Mouse (Mus musculus) gastrocnemius, postnatal 36 days (tissue): Measurements from ENCODE around the gene Epha1. TPM values are rescaled to one million over a fixed set of nuclear protein-coding genes. Genes with fewer than 3 reads are reported as not detected.

Experiments
- DNase-seq, 2 experiments: peaks; one replicate each; pipeline ENCODE4 v3.0.0; 2022
- intact Hi-C: fragments of 180-260 bp; cut with DNase I; formaldehyde crosslinking; loops from one replicate; pipeline ENCODE4 v1.15.1; 2025
- total RNA-seq, 2 experiments: library from RNA; stranded (reverse); gene quantifications; 2 replicates each; pipeline ENCODE4 v1.2.3; 2021

Gene Epha1
- total RNA-seq, 2 experiments from 2014 or later = 0.10 TPM; not detected in 1

DNA sequence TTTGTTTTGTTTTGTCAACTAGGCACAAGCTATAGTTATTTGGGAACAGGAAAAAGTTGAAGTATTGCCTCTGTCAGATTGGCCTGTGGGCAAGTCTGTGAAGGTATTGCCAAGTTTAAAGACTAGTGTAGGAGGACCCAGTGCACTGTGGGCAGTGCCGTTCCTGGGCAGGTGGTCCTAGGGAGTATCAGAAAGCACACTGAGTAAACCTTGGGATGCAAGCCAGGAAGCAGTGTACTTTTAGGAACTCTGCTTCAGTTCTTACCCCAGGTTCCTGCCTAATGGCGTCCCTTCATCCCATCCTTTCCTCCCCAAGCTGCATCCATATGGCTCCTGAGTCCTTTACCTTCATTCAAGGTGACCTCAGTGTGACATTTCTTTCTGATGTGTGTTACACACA, 2.1 kb upstream of the Epha1 start:
- intact Hi-C loops = no loop called here
- no peak for DNase-seq

GRCm38 (mm10) chr6:42374701-42375100, 1.6 kb upstream of the Epha1 start:
- intact Hi-C loops = no loop called here
- no peak for DNase-seq

GRCm38 (mm10) chr6:42373669-42374430, 782 bp upstream of the Epha1 start:
- no peak for DNase-seq
- intact Hi-C loops = no loop called here

- intact Hi-C loops = no loop called here
- DNase-seq = no peak
Measured at GRCm38 (mm10) chr6:42372421-42372815, 650 bp downstream of the Epha1 start.

GRCm38 (mm10) chr6:42372001-42372400, 1.1 kb downstream of the Epha1 start:
- DNase-seq = no peak
- intact Hi-C loops = no loop called here

DNA sequence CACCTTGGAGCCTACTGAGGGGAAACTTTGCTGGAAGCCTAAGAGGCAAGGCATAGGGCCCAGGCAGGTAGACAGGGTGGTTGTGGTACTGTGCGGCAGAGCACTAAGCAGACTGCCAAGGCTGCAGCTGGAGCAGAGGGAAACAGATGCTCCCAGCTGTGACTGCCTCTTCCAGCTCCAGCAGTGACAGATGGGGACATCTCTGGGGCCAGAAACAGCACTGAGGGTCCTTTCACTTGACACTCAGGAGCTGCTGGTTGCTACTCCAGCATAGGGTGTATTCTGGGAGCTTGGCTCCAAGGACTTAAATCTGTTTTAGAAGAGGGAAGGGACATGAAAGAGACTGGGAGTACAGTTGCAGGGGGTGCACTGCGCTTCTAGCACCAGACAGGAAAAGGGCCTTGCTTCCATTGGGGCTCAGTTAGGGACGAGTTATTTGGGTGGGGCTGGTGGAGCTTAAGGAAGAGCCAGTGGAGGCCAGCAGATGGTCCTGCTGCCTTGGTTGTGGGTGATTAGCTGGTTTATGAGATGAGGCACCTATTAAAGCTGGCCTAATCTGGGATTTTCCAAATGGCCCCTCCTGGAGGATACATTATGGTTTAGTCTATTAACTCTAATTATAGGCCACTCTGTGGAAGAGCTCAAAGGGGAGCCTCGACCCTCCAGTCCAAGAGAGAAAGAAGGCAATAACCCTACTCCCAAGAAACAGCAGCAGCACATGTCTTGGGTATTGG, 2.3 kb downstream of the Epha1 start:
- DNase-seq = no peak
- intact Hi-C loops = no loop called here

DNA sequence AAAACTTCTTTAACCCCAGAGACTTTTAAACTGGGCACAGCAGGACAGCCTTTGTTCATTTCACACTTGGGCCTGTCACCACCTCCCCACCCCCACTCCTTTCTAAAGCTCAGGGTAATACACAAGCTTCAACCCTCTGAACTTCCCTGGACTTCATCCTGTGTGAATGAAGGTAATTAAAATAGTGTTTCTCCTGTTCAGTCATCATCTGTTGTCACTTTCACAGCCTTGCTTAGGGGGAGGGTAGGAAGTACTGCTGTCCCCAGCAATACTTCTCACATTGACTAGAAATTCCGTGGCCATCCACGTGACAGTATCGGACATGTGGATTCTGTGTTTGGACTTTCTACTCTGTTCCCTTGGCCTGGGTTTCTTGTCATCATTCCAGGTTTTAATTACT, 3.2 kb downstream of the Epha1 start:
- no peak for DNase-seq
- intact Hi-C loops = no loop called here

- no peak for DNase-seq
- intact Hi-C loops = no loop called here
Measured at GRCm38 (mm10) chr6:42365215-42365614, 7.9 kb downstream of the Epha1 start.

DNA sequence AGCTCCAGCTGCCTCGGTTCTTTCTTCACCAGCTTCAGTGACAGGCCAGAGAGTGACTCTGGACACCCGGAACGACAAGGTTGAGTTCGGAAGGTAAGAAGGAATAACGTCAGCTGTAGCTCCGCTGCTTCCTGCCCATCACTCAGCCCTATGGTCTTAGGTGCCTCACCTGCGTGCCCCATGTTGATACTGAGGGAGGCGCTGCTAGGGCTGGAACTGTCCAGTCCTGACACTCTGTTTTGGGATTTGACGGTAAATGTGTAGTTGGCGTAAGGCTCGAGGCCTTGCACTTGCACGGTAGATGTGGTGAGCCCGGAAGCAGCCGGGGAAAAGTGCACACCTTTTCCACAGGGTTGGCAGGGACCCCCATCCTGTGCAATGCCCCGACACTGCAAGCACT, 8.5 kb downstream of the Epha1 start:
- no peak for DNase-seq
- intact Hi-C loops = no loop called here

DNA sequence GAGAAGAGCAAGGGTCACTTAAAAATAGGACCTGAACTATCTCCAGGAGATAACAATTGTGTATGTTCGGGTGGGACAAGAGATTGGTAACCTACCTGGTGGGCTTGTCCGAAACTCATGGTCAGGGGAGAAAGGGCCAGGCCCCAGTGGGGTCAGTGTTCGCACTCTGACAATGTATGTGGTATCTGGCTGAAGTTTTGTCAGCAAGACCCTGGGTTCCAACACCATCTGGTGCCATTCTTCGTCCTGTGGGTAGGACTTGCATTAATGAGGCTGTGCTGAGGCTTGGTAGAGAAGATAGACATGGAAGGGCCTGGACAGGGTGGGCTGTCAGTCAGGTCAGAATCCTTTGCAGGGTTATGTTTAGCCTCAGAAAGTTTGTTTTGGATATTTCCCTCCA, 9.0 kb downstream of the Epha1 start:
- intact Hi-C loops = no loop called here
- no peak for DNase-seq

- DNase-seq = no peak
- intact Hi-C loops = no loop called here
Measured at GRCm38 (mm10) chr6:42362974-42363373, 10.1 kb downstream of the Epha1 start.

DNA sequence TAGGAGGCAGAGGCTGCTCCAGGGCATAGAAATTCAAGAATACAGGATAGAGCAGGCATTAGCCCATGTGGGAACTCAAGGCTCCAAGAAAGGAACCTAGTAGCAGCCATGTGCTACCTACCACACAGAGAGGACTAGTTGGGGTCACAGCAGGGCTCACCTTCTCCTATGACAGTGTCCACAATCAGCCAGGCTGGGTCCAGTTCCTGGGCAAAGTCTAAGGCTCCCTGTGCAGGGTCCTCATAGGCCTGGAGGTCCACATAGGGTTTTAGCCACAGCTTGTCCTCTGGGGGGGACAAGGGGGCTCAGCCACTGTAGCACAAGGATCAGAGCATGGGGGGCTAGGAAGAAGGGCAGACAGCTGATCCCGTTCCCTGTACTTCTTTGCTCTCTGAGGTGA, 10.6 kb downstream of the Epha1 start:
- intact Hi-C loops = no loop called here
- no peak for DNase-seq

DNA sequence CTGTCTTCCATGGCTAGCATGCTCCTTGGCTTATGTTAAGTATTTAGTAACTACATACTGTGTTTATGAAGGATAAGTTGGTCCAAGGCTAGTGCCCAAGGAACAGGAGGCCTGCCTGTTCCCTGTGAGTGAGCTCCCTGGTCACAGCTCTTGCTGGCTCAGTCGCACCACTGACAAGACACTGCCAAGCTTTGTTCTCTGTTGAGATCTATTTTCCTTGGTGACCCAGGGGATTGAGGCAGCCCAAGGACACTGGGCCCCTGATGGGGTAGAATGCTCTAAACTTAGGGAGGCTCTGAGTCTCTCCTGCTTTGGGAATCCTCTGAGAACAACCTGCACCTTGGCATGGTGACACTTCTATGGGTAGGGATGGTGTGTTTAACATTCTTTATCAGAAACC, 11.0 kb downstream of the Epha1 start:
- intact Hi-C loops = no loop called here
- no peak for DNase-seq

- intact Hi-C loops = no loop called here
- no peak for DNase-seq
Measured at GRCm38 (mm10) chr6:42361041-42361895, 11.8 kb downstream of the Epha1 start.

DNA sequence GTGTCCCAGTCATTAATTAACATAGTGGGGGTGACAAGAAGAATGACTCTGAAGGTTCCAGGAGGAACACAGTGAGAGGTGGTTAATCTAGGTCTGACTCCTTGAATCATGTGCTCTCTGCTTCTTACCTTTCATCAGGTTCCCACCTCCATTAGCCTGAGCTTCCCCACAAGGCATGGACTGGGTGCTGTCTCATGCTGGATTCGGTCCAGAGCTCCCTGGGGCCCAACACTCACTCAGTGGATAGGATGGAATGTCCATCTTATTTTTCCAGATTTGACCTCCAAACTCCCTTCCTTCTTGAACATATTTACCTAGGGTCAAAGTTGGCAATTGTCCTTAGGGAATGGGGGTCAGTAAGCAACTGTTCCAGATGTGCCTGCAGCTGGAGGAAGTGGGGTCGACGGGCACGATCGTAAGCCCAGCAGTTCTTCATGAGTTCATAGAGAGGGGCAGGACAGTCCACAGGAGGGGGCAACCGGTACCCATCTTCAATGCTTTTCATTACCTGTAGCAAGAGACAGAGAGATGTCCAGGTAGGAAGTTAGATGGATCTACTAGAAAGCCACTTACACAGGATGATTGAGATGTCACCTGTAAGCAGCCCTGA, 12.7 kb downstream of the Epha1 start:
- intact Hi-C loops = no loop called here
- DNase-seq = no peak

DNA sequence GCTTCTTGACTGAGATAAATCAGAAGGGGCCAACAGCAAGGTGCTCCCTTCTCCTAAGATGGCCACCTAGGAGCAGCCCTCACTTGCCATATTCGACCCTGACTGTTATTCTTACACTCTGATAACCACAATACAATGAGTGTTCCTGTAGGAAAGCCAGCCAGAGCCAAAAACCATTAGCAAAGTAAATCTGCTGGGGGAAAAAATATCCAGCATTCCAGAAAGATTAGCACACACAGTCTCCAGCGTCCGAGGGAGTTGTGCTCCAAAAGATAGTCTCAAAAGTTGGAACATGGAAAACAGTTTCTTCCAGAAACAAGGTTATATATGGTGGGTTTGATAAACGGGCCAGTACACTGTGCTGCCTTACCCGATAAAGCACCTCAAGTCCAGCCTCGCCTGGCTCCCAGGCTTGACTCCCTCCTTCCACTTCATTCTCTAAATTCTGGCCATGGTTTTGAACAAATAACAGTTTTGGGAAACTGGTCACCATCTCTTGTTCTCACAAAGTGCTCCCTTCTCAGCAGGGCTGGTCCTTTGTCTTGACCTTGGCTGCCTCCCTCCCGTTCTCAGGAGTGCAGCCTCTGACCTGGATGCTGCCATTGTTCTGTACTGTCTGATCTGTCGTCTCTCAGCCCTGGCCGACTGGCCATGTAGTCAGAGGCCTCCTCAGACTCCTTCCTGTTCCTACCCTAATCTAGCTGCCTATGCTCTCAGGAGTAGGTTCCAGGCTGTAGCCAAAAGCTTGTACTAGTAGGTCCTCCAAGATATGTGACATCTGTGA, 13.5 kb downstream of the Epha1 start:
- intact Hi-C loops = no loop called here
- no peak for DNase-seq

DNA sequence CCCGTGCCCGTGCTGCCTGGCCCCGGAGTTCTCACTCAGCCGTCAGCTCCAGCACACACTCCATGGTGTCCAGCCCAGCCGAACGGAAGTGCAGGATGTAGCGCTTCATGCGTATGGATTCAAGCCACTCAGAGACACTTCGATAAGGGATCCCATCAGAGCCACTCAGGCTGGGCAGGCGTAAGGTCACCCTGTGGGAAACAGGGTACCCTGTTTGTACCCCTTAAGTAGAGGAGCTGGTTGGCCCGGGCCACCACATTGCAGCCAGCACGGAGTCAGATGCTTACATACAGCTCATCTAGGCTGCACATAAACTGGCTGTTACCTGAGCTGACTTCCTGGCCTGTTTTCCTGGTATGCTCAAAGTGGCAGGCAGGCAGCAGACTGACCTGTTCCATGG, 14.2 kb downstream of the Epha1 start:
- intact Hi-C loops = no loop called here

DNA sequence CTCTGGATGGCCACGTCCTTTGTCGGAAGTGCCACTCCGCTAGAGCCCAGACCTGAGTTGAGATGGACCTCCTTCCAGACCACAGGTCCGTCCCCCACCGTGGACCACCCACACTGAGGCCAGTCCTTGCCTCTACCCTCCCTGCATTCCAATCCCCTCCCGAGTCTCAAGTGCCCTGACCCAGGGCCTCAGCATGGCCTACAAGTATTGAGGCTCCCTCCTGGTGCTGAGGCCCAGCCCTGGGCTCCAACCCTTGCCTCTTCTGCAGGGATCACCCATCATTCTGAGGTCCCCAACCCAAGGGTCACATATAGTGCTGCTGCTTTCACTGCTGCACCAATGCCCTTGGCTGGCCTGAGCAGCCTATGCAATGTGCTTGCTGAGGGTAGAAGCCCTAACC, 15.2 kb downstream of the Epha1 start:
- intact Hi-C loops = no loop called here
- DNase-seq = no peak

More for the DNA sequence above, 14.2 kb downstream of the Epha1 start:
- no peak for DNase-seq

- intact Hi-C loops = no loop called here
- DNase-seq = no peak
Measured at GRCm38 (mm10) chr6:42356913-42357312, 16.2 kb downstream of the Epha1 start.
